Mouse (Mus musculus) liver, adult 10 weeks (tissue): ENCODE data around the gene Gm13276. TPM values are rescaled to one million over a fixed set of nuclear protein-coding genes. Genes with fewer than 3 reads are reported as not detected.

ENCODE experiments used
- polyA plus RNA-seq: library from polyadenylated mRNA; stranded (reverse); fragments of 350-450 nt; fragmentation: Illumina TruSeq; extraction: RNeasy Lipid Tissue Mini Kit (QIAGEN cat#74804); gene quantifications from one replicate; pipeline ENCODE4 v1.2.3, GENCODE M21; 2014; ENCODE audit warnings: low read depth, low replicate concordance

The Gm13276 gene
- polyA plus RNA-seq, 1 experiment from 2014 or later: not detected

Other genes starting within 250 kb of the Gm13276 start
- gene Ifna15, start 227.5 kb upstream of the Gm13276 start, polyA plus RNA-seq: not detected
- gene Ifna14, start 213.9 kb upstream of the Gm13276 start, polyA plus RNA-seq: not detected
- not detected for gene Ifna9, start 193.3 kb upstream of the Gm13276 start, polyA plus RNA-seq
- not detected for gene Ifna12, start 182.3 kb upstream of the Gm13276 start, polyA plus RNA-seq
- not detected for gene C87499, start 151.3 kb upstream of the Gm13276 start, polyA plus RNA-seq
- gene Ifna13, start 141.2 kb upstream of the Gm13276 start, polyA plus RNA-seq: not detected
- gene Ifna16, start 108.8 kb upstream of the Gm13276 start, polyA plus RNA-seq: not detected
- gene Ifna2, start 101.8 kb upstream of the Gm13276 start, polyA plus RNA-seq: not detected
- gene Ifnab, start 94.3 kb upstream of the Gm13276 start, polyA plus RNA-seq: not detected
- not detected for gene Gm26566, start 63.9 kb upstream of the Gm13276 start, polyA plus RNA-seq
- gene Klhl9, start 63.2 kb upstream of the Gm13276 start, polyA plus RNA-seq: 58.1 TPM
- not detected for gene Gm13271, start 30.8 kb upstream of the Gm13276 start, polyA plus RNA-seq
- gene Gm13283, start 25.6 kb upstream of the Gm13276 start, polyA plus RNA-seq: not detected
- not detected for gene Gm13290, start 11.9 kb upstream of the Gm13276 start, polyA plus RNA-seq
- not detected for gene Gm13289, start 8.8 kb upstream of the Gm13276 start, polyA plus RNA-seq
- not detected for gene Gm13272, start 5.9 kb upstream of the Gm13276 start, polyA plus RNA-seq
- not detected for gene Ifnz, start 3.6 kb upstream of the Gm13276 start, polyA plus RNA-seq
- gene Gm13277, start 2.9 kb downstream of the Gm13276 start, polyA plus RNA-seq: not detected
- not detected for gene Gm13278, start 5.8 kb downstream of the Gm13276 start, polyA plus RNA-seq
- gene Gm13275, start 8.8 kb downstream of the Gm13276 start, polyA plus RNA-seq: not detected
- gene Gm13279, start 11.7 kb downstream of the Gm13276 start, polyA plus RNA-seq: not detected
- not detected for gene Gm13285, start 14.0 kb downstream of the Gm13276 start, polyA plus RNA-seq
- gene Gm13287, start 17.5 kb downstream of the Gm13276 start, polyA plus RNA-seq: not detected
- gene Gm13288, start 19.8 kb downstream of the Gm13276 start, polyA plus RNA-seq: not detected
- not detected for gene Ifna7, start 30.5 kb downstream of the Gm13276 start, polyA plus RNA-seq
- gene Ifna11, start 34.2 kb downstream of the Gm13276 start, polyA plus RNA-seq: not detected
- not detected for gene Ifna6, start 41.7 kb downstream of the Gm13276 start, polyA plus RNA-seq
- not detected for gene Ifna5, start 49.8 kb downstream of the Gm13276 start, polyA plus RNA-seq
- not detected for gene Ifna4, start 56.2 kb downstream of the Gm13276 start, polyA plus RNA-seq
- not detected for gene Ifna1, start 64.4 kb downstream of the Gm13276 start, polyA plus RNA-seq
- gene Ifne, start 94.5 kb downstream of the Gm13276 start, polyA plus RNA-seq: not detected